Mouse (Mus musculus): ENCODE measurements around the gene Macrod2. TPM values are rescaled to one million over a fixed set of nuclear protein-coding genes. Genes with fewer than 3 reads are reported as not detected.
A peak's percentile ranks its signal among the peaks of the same experiment; 100 is the strongest.

Macrod2 gene
- polyA plus RNA-seq, 1 experiment = 20.2 TPM

DNA sequence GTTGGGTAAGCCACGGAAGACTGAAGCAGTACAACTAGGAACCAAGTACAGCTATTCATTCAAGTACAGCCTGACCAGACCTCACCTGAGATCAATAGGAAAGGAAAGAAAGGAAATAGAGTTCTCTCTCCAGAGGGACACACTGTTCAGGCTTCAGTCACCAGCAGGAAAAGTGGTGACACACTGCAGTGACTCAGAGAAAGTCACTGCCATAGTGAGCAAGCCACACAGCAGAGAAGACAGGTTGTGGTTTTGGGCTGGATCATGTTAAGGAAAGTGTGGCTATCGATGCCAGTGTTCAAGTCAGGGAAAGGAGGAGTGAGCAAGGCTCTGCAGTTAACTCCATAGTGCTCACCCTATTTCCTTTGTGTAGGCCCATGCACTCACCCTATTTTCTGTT is 1405.8 kb downstream of the Macrod2 start:
- TF ChIP-seq CTCF (IDR thresholded peaks at IDR 0.05; ENCODE audit: borderline replicate concordance, insufficient read depth, low read depth, low read length) (no peak), POLR2A (IDR thresholded peaks at IDR 0.05; ENCODE audit: borderline replicate concordance, insufficient read depth, low read length) (no peak)
- H3K27me3 ChIP-seq (ENCODE audit: control insufficient read depth, insufficient read depth, low read length) = no peaks in the 10 kb centered on the region
- no peak for DNase-seq
- H3K4me1 ChIP-seq (ENCODE audit: control insufficient read depth, insufficient read depth, low read length) = no peaks in the 10 kb centered on the region
- H3K27ac ChIP-seq (ENCODE audit: insufficient read depth, low read length) = no peak overlapping the region
- H3K4me3 ChIP-seq (replicated peaks; ENCODE audit: insufficient read depth, low read depth, low read length) = no peak overlapping the region
- WGBS = 80% methylated on average over 2 of the region's 2 CpGs

DNA sequence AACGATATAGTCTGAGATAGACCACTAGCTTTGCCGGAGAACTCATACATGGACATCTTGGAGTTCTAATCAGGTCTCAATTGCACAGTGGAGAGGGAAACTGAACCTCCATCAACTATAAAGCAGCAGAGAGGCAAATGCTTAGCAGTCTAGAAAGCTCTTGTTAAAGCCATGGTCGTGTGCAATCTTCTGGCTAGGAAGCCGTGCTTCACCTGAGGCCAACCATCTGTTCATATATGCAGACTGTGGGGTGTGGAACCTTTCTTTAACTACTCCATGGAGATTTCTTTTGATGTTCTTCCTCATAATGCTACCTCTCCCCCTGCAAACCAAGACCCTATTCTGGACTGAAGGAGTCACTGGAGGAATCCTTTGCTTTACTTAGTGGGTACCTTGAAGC is 1421.2 kb downstream of the Macrod2 start:
- peak overlapping the region; percentile 46; the same call in 1 of the 2 replicates for H3K27ac ChIP-seq (ENCODE audit: insufficient read depth, low read length)
- no peak overlapping the region for H3K4me3 ChIP-seq (replicated peaks; ENCODE audit: insufficient read depth, low read depth, low read length)
- peaks cover 17% of the 10 kb centered on the region; the same call in 1 of the 2 replicates for H3K4me1 ChIP-seq (ENCODE audit: control insufficient read depth, insufficient read depth, low read length)
- no peak for TF ChIP-seq CTCF (IDR thresholded peaks at IDR 0.05; ENCODE audit: borderline replicate concordance, insufficient read depth, low read depth, low read length)
- TF ChIP-seq POLR2A (IDR thresholded peaks at IDR 0.05; ENCODE audit: borderline replicate concordance, insufficient read depth, low read length) = no peak
- 51% methylated on average over 4 of the region's 4 CpGs for WGBS
- H3K27me3 ChIP-seq (ENCODE audit: control insufficient read depth, insufficient read depth, low read length) = no peaks in the 10 kb centered on the region
- DNase-seq = peak; percentile 38 to 59

DNA sequence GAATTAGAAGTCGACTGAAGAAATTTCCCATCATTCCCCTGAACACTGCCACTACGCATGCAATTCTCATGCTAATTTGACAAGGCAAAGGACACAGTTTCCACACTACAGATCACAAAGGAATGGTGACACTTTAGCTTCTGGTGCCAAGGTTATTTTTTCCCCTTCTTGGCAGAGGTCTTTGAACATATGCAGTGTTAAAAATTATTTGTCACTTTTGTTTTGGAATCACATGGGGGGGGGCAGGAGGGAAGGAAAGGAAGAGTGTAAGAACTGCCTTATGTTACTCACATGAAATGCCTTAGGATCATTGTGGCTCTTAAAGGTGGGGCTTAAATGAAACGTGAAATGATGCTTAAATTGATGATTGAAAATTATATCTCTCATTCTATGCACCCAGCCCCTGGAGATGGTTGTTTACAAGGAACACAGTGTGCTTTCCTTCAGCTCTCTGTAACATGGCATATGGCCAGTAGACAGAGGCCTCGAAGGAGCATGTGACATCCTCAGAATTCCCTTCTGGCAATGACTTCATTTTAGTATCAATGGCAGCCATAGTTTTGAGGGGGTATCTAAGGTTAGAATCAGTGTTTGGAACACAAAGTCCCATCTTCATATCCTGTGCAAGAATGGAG is 1422.6 kb downstream of the Macrod2 start:
- TF ChIP-seq CTCF (IDR thresholded peaks at IDR 0.05; ENCODE audit: borderline replicate concordance, insufficient read depth, low read depth, low read length) (no peak), POLR2A (IDR thresholded peaks at IDR 0.05; ENCODE audit: borderline replicate concordance, insufficient read depth, low read length) (no peak)
- Histone ChIP-seq H3K4me1 (ENCODE audit: control insufficient read depth, insufficient read depth, low read length) (peaks cover 17% of the 10 kb centered on the region; the same call in 1 of the 2 replicates), H3K27me3 (ENCODE audit: control insufficient read depth, insufficient read depth, low read length) (no peaks in the 10 kb centered on the region), H3K4me3 (replicated peaks; ENCODE audit: insufficient read depth, low read depth, low read length) (no peak overlapping the region), H3K27ac (ENCODE audit: insufficient read depth, low read length) (peak overlapping the region; percentile 93; the same call in 1 of the 2 replicates)
- peak; percentile 47 to 90 for DNase-seq
- WGBS = 7% methylated on average over 4 of the region's 4 CpGs

DNA sequence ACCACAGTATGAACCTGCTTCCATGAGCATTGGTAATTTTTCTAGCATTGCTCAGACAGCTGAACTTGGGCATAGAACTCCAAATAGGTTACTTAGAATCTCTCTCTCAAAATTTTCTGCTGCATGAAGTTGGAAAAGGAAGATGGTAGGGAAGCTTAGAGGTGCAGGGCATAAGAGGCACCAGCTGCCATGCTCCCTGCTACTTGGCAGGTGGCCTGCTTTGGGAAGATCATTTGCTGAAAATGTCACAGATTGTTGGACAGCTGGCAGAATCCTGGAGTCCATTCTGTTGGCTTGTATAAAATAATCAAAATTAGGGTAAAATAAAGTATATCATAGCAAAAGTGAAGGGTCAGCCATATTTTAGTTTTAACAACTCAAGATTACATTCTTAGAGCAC is 1425.7 kb downstream of the Macrod2 start:
- Histone ChIP-seq H3K27ac (ENCODE audit: insufficient read depth, low read length) (no peak overlapping the region), H3K4me1 (ENCODE audit: control insufficient read depth, insufficient read depth, low read length) (peaks cover 17% of the 10 kb centered on the region; the same call in 1 of the 2 replicates), H3K27me3 (ENCODE audit: control insufficient read depth, insufficient read depth, low read length) (no peaks in the 10 kb centered on the region), H3K4me3 (replicated peaks; ENCODE audit: insufficient read depth, low read depth, low read length) (no peak overlapping the region)
- peak; percentile 89 to 96 for DNase-seq
- no peak for TF ChIP-seq CTCF (IDR thresholded peaks at IDR 0.05; ENCODE audit: borderline replicate concordance, insufficient read depth, low read depth, low read length)
- TF ChIP-seq POLR2A (IDR thresholded peaks at IDR 0.05; ENCODE audit: borderline replicate concordance, insufficient read depth, low read length) = no peak

DNA sequence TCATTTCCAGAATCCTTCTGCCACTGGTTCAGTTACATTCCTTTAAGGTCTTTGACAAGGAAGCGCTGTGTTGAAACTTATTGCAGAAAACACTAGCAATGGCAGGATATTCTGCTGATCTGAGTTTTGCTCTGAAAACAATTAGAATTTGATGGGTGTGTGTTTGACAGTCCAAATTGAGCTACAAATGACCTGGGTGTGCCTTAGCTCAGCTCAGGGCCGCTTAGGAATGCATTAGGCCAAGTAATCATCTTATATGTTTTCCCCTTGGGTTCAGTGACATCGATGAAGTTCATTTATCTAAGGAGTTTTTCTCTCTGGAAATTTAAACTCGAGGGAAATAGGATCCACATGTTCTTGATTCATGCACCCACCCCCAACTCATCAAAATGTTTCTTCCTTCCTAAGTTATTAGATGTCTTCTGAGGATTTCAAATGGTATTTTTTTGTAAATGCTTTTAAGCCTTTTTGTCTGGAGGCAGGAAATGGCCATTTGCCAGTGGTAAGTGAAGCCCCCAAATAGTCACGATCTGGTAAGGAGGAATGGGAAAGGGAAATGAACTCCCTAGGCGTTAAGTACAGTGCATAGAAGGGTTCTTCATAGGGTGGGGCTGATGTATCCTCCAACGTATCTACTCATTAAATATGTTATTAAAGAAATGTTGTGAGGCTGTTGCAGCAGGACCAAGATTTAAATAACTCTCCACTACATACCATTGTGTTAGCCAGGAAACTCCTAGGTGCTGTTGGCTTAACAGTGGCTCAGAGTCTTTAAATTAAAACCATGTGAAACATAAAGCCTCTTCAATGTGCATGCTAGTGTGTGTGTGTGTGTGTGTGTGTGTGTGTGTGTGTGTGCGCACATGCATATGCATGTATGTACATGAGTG is 1430.7 kb downstream of the Macrod2 start:
- H3K27ac ChIP-seq (ENCODE audit: insufficient read depth, low read length) = no peak overlapping the region
- no peaks in the 10 kb centered on the region for H3K27me3 ChIP-seq (ENCODE audit: control insufficient read depth, insufficient read depth, low read length)
- TF ChIP-seq POLR2A (IDR thresholded peaks at IDR 0.05; ENCODE audit: borderline replicate concordance, insufficient read depth, low read length) = no peak
- no peak for TF ChIP-seq CTCF (IDR thresholded peaks at IDR 0.05; ENCODE audit: borderline replicate concordance, insufficient read depth, low read depth, low read length)
- H3K4me1 ChIP-seq (ENCODE audit: control insufficient read depth, insufficient read depth, low read length) = no peaks in the 10 kb centered on the region; the same call in 1 of the 2 replicates
- H3K4me3 ChIP-seq (replicated peaks; ENCODE audit: insufficient read depth, low read depth, low read length) = no peak overlapping the region
- DNase-seq = no peak
- WGBS = 86% methylated on average over 8 of the region's 8 CpGs

DNA sequence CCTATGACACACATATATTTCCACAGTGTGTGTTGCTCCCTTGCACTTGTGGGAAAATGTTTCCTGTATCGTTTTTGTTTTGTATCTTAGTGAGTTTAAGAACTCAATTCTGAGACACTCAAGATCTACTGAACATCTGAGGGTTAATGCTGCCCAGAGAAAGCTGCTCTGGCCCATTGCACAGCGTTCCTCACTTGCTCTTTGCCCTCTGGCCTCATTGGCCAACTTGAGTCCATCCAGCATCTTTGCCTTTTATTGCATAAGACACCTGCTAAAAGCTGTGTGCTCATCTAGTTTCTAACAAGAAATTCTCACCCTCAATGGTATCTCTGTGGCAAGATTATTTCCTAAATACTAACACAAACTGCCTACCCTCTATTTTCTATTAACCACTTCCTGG is 1435.4 kb downstream of the Macrod2 start:
- Histone ChIP-seq H3K4me3 (replicated peaks; ENCODE audit: insufficient read depth, low read depth, low read length) (no peak overlapping the region), H3K27ac (ENCODE audit: insufficient read depth, low read length) (no peak overlapping the region), H3K27me3 (ENCODE audit: control insufficient read depth, insufficient read depth, low read length) (no peaks in the 10 kb centered on the region; the same call in 1 of the 2 replicates), H3K4me1 (ENCODE audit: control insufficient read depth, insufficient read depth, low read length) (no peaks in the 10 kb centered on the region; the same call in 1 of the 2 replicates)
- TF ChIP-seq CTCF (IDR thresholded peaks at IDR 0.05; ENCODE audit: borderline replicate concordance, insufficient read depth, low read depth, low read length) = no peak
- TF ChIP-seq POLR2A (IDR thresholded peaks at IDR 0.05; ENCODE audit: borderline replicate concordance, insufficient read depth, low read length) = no peak
- WGBS = 85% methylated on average over 2 of the region's 2 CpGs
- DNase-seq = no peak

DNA sequence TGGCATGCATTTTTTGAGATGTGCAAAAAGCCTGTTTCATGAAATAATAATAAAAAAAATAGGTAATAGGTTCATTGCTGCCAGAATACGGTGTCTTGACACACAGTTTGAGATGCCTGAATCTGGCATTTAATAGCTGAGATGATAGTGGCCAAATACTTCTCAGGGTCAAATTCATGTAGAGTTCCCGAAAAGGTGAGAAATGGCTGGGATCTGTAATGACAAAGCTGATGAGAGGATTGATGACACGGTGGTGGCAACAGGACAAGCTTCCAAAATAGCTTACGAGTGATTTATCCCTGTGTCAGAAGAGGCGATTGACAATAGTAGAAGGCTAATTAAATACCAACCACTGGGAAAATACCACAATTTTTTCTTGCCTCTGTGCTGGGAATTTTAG is 1436.4 kb downstream of the Macrod2 start:
- DNase-seq = peak in 1 of 2 experiments; percentile 64
- H3K4me3 ChIP-seq (replicated peaks; ENCODE audit: insufficient read depth, low read depth, low read length) = no peak overlapping the region
- TF ChIP-seq CTCF (IDR thresholded peaks at IDR 0.05; ENCODE audit: borderline replicate concordance, insufficient read depth, low read depth, low read length) = no peak
- no peaks in the 10 kb centered on the region; the same call in 1 of the 2 replicates for H3K27me3 ChIP-seq (ENCODE audit: control insufficient read depth, insufficient read depth, low read length)
- H3K4me1 ChIP-seq (ENCODE audit: control insufficient read depth, insufficient read depth, low read length) = no peaks in the 10 kb centered on the region; the same call in 1 of the 2 replicates
- no peak overlapping the region for H3K27ac ChIP-seq (ENCODE audit: insufficient read depth, low read length)
- WGBS = 39% methylated on average over 5 of the region's 5 CpGs

Data from cerebellum, adult 2 months (tissue).